Mouse (Mus musculus) testis, postnatal 14 days (tissue): Measurements from ENCODE around the gene Eno2.
"Not testable (repeated sequence)": the region's sequence is repeated elsewhere in the genome, so short reads cannot be mapped to it uniquely, and the experiment has no call there.

Source experiments
- DNase-seq: peaks from one replicate; pipeline ENCODE4 v3.0.0; 2021; ENCODE audit warnings: low spot score

The Eno2 gene

GRCm38 (mm10) chr6:124769101-124769765, at the start of gene Eno2:
Gene Eno2, minus strand, starts transcription at chr6:124769673.
- no peak for DNase-seq

DNA sequence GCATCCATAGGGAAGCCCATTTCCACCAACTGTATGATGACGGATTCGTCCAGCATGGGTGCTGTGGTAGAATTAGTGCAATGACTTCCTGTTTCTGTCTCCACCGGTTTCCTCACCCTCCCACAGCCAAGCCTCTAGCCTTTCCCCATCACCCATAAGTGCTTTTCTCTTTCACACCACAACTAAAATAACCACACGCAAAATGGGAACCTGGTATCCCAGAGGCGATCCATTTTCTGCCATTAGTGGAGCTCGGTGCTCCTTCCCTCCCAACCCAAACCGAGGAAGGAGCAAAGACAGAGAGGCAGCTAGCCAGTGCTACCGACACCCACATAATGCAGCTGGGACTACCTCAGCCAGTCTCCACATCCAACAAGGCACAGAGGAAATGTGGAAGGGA, 48.5 kb upstream of the Eno2 start:
- no peak for DNase-seq

GRCm38 (mm10) chr6:124817563-124817962, 48.1 kb upstream of the Eno2 start:
- no peak for DNase-seq

GRCm38 (mm10) chr6:124817125-124817524, 47.7 kb upstream of the Eno2 start:
- no peak for DNase-seq

GRCm38 (mm10) chr6:124816611-124817010, 47.1 kb upstream of the Eno2 start:
- DNase-seq: no peak

- DNase-seq: no peak
Measured at GRCm38 (mm10) chr6:124814858-124815774, 45.6 kb upstream of the Eno2 start.

GRCm38 (mm10) chr6:124814448-124814847, 45.0 kb upstream of the Eno2 start:
- no peak for DNase-seq

GRCm38 (mm10) chr6:124813933-124814332, 44.5 kb upstream of the Eno2 start, which contains the start of gene Tpi1:
Gene Tpi1, minus strand, starts transcription at chr6:124814296.
- DNase-seq: peak; percentile 82

DNA sequence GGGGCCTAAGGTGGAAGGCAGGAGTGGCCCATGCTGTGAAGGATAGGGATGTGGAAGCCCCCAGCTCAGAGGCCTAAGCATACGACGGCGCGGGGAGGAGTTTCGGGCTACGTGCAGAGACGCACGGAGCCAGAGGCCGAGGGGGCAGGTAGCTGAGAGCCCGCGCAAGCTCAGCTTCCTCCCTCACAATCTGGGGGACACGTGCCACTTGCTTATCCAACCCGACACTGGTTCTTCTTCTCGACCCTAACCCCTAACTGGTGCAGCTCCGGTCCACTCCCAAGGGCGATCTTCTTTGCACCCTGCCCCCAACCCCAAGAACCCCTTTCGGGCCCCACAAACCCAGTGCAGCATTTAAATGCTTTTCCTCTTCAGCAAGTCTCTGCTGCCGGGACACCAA, 44.0 kb upstream of the Eno2 start:
- DNase-seq: peak; percentile 59

DNA sequence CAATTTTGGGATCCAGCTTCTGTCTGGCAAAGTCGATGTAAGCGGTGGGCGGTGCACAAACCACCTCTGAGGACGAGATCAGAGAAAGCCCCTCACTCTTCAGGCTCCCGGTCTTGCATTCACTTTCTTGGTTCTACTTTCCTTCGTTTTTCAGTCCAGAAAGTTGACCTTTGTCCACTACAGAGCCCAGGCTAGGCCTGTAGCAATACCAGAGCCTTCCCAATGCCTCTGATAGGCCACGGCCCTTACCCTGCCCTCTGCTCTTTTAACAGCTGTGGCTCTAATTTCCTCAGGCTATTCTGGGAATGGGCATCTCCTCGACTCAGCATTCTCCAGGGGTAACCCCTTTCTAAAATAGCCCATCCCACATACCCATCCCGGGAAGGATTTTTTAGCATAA, 43.4 kb upstream of the Eno2 start:
- no peak for DNase-seq

DNA sequence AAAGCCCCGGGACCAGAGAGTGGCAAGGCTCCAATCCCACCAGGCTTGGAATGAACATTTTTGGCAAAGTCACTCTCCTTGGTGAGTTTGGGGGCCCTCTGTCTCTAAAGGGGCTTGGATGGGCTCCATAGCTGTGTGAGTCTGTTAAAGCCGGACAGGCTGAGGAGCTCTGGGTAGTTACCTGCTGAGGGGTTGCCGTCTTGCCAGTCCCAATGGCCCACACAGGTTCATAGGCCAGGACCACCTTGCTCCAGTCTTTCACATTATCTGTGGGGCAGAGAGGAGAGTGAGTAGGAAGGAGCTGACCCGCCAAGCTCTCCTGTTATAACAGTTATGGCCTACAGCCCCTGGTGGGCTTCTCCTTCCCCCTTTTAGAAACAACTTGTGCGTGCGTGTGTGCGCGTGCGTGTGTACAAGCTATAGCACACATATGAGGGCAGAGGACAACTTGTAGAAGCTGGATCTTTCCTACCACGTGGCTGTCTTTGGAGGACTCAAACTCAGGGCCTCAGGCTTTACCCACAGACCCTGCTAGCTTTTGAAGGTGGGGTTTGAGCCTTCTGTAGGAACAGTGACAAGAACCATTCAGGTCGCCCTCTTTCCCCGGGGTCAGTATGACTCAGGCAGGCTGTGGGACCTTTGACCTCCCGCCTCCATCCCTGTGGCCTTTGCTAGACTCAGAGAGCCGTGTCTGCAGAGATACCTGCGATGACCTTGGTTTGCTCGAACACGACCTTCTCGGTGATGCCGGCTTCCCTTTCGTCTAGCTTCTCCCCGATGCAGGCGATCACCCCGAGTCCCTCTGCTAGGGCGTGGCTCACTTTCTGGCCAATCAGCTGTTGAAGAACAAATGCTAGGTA, 42.5 kb upstream of the Eno2 start:
- peak; percentile 14 for DNase-seq

DNA sequence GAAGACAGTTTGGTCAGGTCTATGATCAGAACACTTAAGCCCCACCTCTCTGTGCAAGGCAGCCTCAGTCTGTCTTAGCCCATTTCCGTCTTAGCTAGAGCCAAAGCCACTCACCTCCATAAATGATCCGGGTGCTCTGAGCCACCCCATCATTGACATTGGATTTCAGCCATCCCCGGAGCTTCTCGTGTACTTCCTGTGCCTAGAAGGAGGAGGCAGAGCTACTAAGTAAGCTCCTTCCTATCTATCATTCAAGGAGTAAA, 41.9 kb upstream of the Eno2 start:
- no peak for DNase-seq

DNA sequence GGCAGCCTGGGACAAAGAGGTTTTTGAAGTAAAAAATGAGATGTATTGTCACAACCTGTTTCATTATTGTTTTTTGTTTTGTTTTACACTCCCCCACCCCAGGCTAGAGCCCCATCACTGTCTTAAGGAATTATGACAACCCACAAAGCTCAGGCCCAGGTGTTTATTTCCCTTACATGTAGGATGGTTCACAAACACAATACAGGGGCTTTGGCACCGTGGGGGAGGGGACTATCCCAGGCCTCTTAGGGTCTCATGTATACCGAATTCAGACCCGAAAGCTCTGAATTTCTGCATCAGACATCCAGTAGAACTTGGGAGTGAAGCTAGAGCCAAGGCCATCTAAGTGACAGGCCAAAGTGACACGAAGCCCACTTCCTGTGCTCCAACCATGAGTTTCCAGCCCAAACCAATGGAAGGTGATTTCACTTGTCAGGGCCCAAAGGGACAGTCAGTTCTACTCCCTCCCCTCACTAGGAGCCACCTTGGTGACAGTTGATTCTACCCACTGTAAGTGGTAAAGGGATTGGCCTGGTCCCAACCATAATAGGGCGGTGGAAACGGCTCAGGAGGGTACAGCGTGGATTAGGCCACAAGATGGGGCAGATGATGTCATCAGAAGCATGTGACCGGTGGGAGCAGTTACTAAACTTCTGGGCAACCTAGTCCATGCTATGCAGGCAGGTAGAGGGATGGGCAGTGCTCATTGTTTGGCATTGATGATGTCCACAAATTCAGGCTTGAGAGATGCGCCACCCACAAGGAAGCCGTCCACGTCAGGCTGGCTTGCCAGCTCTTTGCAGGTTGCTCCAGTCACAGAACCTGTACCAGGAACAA, 41.3 kb upstream of the Eno2 start:
- DNase-seq: not testable (repeated sequence)

GRCm38 (mm10) chr6:124809775-124810538, 40.5 kb upstream of the Eno2 start:
- DNase-seq: peak; percentile 16

- DNase-seq: peak; percentile 62
Measured at GRCm38 (mm10) chr6:124809052-124809774, 39.7 kb upstream of the Eno2 start.

DNA sequence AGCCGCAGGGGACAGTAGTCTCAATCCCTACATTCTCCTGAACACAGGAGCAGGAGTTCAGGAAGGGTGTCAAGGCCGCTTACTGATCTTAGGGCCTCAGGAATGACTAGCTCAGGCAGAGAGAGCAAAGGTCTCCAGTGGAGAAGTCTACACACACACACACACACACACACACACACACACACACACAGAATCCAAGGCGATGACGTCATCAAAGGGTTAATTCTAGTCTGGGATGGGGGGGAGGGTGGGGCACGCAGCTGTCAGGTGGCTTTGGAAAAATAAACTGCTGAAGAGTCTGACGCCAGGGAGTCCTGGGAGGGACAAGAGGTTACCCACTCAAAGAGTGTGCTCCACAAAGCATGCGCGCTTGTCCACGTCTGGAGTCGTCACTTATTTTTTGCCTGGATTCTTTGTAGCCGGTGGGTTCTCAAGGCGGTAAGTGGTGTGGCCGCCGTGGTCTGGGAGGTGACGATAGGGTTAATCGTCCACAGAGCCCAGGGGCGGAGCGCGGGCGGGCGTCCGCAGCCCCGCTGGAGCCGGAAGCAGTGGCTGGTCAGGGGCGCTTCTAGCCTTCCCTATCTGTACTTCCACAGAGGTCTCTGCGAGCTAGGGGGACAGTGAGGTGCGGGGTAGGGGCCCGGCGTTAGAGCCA, 39.0 kb upstream of the Eno2 start, which contains the start of gene Spsb2:
TSS of gene Spsb2 (plus strand) at position 304 of the 655 bp plus-strand sequence.
- DNase-seq: peak; percentile 68

- DNase-seq: no peak
Measured at GRCm38 (mm10) chr6:124807986-124808357, 38.5 kb upstream of the Eno2 start.

- DNase-seq: no peak
Measured at GRCm38 (mm10) chr6:124807366-124807765, 37.9 kb upstream of the Eno2 start.

GRCm38 (mm10) chr6:124806446-124807140, 37.1 kb upstream of the Eno2 start:
- no peak for DNase-seq
